Mouse (Mus musculus): Measurements from ENCODE around the gene Wwox. TPM values are rescaled to one million over a fixed set of nuclear protein-coding genes. Genes with fewer than 3 reads are reported as not detected.

The Wwox gene
- total and polyA plus RNA-seq, 3 experiments = 7.8 to 11.5 (median 9.1) TPM

DNA sequence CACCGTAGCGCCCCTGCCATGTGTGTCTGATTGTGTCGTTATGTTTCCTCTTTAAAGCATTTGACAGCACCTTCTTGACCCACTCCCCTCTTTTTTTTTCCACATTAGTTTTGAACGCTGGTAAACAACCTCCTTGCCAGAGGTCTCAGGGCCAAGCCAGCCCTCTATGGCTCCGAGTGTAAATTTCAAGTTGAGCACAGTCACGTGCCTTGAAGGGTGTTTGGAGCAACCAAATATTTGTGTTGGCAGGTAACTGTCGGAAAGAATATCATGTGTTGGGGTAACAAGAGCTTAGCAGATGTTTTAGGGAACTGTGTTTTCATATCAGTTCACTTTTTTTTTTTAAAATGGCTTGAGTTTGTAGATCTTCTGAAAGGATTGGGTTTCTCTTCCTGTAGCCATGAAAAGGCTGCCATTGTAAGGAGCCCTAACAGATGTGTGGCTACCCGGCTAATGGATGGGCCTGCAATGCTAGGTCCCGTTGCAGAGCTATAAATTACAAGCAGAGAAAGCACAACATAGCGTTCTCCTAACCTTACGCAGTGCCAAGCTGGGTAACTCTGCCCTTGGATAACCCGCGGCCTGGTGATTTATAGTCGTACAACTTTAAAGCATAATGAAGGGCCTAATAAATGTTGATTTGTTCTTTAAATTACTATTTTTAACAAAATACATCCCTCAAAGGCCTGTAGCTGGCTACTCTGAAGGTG is 277.2 kb downstream of the Wwox start:
- no peaks in the 10 kb centered on the region for H3K4me1 ChIP-seq (ENCODE audit: control insufficient read depth in 1 of 2, insufficient read depth in 2 of 2)
- no peak overlapping the region for H3K4me3 ChIP-seq (replicated peaks in 1 of 3; ENCODE audit: low read depth in 2 of 3, low read length in 2 of 3, poor library complexity in 1 of 3)
- TF ChIP-seq NELFE (IDR thresholded peaks at IDR 0.05; ENCODE audit: low read depth, low read length) (no peak), ELF1 (IDR thresholded peaks at IDR 0.05; ENCODE audit: low read depth, low read length) (no peak), ZKSCAN1 (IDR thresholded peaks at IDR 0.05; ENCODE audit: borderline replicate concordance, low read depth, low read length) (no peak)
- dilution Hi-C loops (cut with MboI; ENCODE audit: extremely low pct_ligation_motif_present, extremely low pct_unique_long_range_greater_than_20kb, low sequenced_read_pairs) (no loop called here), in situ Hi-C loops (cut with MboI; ENCODE audit: low pct_ligation_motif_present, low pct_unique_long_range_greater_than_20kb, low sequenced_read_pairs) (no loop called here)
- peaks cover 0 to 5% of the 10 kb centered on the region in 2 experiments for H3K36me3 ChIP-seq (replicated peaks in 1 of 2; ENCODE audit: control insufficient read depth in 1 of 2, insufficient read depth in 1 of 2, low read length in 1 of 2)
- H3K9me3 ChIP-seq (replicated peaks; ENCODE audit: low read length) = no peaks in the 10 kb centered on the region
- no peak overlapping the region for H3K4me2 ChIP-seq (ENCODE audit: insufficient read depth, low read depth, poor library complexity, severe bottlenecking)
- no peak overlapping the region for H3K9ac ChIP-seq (ENCODE audit: insufficient read depth, low read depth)
- H3K27ac ChIP-seq (ENCODE audit: insufficient read depth, low read depth) = no peak overlapping the region
- DNase-seq (ENCODE audit: extremely low read depth) = no peak
- no peaks in the 10 kb centered on the region for H3K79me2 ChIP-seq (replicated peaks; ENCODE audit: control insufficient read depth, extremely low read depth, insufficient read depth, poor library complexity, severe bottlenecking)
- H3K27me3 ChIP-seq (replicated peaks) = no peaks in the 10 kb centered on the region

DNA sequence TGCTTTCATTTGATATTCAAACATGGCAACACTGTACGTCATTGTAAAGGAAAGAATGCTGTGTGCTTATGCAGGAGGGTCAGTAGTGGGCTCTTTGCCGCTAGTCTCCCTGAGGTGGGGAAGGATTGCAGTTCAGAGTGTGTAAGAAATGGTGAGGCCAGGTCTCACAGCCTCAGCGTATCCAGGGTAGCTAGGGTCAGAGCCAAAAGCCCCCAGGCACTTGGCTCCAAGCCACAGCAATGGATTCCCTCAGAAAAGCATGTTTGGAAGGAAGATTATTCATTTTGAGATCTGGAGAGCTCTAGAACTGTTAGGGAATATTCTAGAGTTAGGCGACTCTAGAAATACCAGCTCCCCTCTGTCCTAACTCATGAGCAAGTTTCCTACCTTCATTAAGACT is 279.4 kb downstream of the Wwox start:
- no peak overlapping the region for H3K9ac ChIP-seq (ENCODE audit: insufficient read depth, low read depth)
- in situ Hi-C loops (cut with MboI; ENCODE audit: low pct_ligation_motif_present, low pct_unique_long_range_greater_than_20kb, low sequenced_read_pairs) = no loop called here
- H3K4me2 ChIP-seq (ENCODE audit: insufficient read depth, low read depth, poor library complexity, severe bottlenecking) = no peak overlapping the region
- no peak for DNase-seq (ENCODE audit: extremely low read depth)
- no peak overlapping the region for H3K4me3 ChIP-seq (replicated peaks in 1 of 3; ENCODE audit: low read depth in 2 of 3, low read length in 2 of 3, poor library complexity in 1 of 3)
- dilution Hi-C loops (cut with MboI; ENCODE audit: extremely low pct_ligation_motif_present, extremely low pct_unique_long_range_greater_than_20kb, low sequenced_read_pairs) = no loop called here
- TF ChIP-seq UBTF (IDR thresholded peaks at IDR 0.05; ENCODE audit: low read depth, low read length) (no peak), CHD2 (IDR thresholded peaks at IDR 0.05; ENCODE audit: low read length) (no peak), MAZ (IDR thresholded peaks at IDR 0.05; ENCODE audit: low read depth, low read length) (no peak), CTCF (conservative IDR thresholded peaks at IDR 0.05 in 1 of 2, IDR thresholded peaks at IDR 0.05 in 1 of 2; ENCODE audit: low read depth in 2 of 2, low read length in 2 of 2) (no peak), PAX5 (IDR thresholded peaks at IDR 0.05; ENCODE audit: low read length) (no peak), IRF4 (IDR thresholded peaks at IDR 0.05; ENCODE audit: low read depth, low read length) (no peak), E2F4 (IDR thresholded peaks at IDR 0.05; ENCODE audit: insufficient replicate concordance, low read depth, low read length) (no peak), POLR2A (IDR thresholded peaks at IDR 0.05; ENCODE audit: low read depth, low read length) (no peak), GABPA (IDR thresholded peaks at IDR 0.05; ENCODE audit: insufficient replicate concordance, low read depth, low read length) (no peak), ZC3H11A (IDR thresholded peaks at IDR 0.05; ENCODE audit: low read depth, low read length) (no peak)
- no peaks in the 10 kb centered on the region for H3K79me2 ChIP-seq (replicated peaks; ENCODE audit: control insufficient read depth, extremely low read depth, insufficient read depth, poor library complexity, severe bottlenecking)
- no peak overlapping the region for H3K27ac ChIP-seq (ENCODE audit: insufficient read depth, low read depth)
- no peaks in the 10 kb centered on the region for H3K9me3 ChIP-seq (replicated peaks; ENCODE audit: low read length)
- H3K36me3 ChIP-seq (replicated peaks in 1 of 2; ENCODE audit: control insufficient read depth in 1 of 2, insufficient read depth in 1 of 2, low read length in 1 of 2) = no peaks in the 10 kb centered on the region
- H3K27me3 ChIP-seq (replicated peaks) = no peaks in the 10 kb centered on the region
- no peaks in the 10 kb centered on the region for H3K4me1 ChIP-seq (ENCODE audit: control insufficient read depth in 1 of 2, insufficient read depth in 2 of 2)

DNA sequence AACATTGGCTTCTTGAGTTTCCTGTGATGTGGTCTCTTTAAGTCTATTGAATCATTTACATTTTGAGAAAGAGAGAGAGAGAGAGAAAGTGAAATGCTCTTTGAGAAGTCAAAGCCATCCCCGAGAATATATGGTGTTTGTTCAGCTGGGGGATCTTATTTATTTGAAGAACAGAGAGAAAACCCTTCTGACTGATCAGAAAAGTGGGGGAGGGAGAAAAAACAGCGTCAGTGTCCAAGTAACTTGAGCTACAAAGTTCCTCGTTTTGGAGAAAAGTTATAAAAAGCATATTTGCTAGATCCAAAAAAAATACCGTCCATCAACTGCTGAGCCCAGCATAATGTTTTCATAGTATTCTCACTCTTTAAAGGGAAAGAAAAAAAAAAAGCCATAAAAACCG is 283.2 kb downstream of the Wwox start:
- H3K79me2 ChIP-seq (replicated peaks; ENCODE audit: control insufficient read depth, extremely low read depth, insufficient read depth, poor library complexity, severe bottlenecking) = no peaks in the 10 kb centered on the region
- no peak overlapping the region for H3K27ac ChIP-seq (ENCODE audit: insufficient read depth, low read depth)
- H3K9ac ChIP-seq (ENCODE audit: insufficient read depth, low read depth) = no peak overlapping the region
- no peak overlapping the region for H3K4me2 ChIP-seq (ENCODE audit: insufficient read depth, low read depth, poor library complexity, severe bottlenecking)
- dilution Hi-C loops (cut with MboI; ENCODE audit: extremely low pct_ligation_motif_present, extremely low pct_unique_long_range_greater_than_20kb, low sequenced_read_pairs) (no loop called here), in situ Hi-C loops (cut with MboI; ENCODE audit: low pct_ligation_motif_present, low pct_unique_long_range_greater_than_20kb, low sequenced_read_pairs) (no loop called here)
- H3K36me3 ChIP-seq (replicated peaks in 1 of 2; ENCODE audit: control insufficient read depth in 1 of 2, insufficient read depth in 1 of 2, low read length in 1 of 2) = no peaks in the 10 kb centered on the region
- no peaks in the 10 kb centered on the region for H3K4me1 ChIP-seq (ENCODE audit: control insufficient read depth in 1 of 2, insufficient read depth in 2 of 2)
- H3K9me3 ChIP-seq (replicated peaks; ENCODE audit: low read length) = no peaks in the 10 kb centered on the region
- DNase-seq (ENCODE audit: extremely low read depth) = no peak
- no peaks in the 10 kb centered on the region for H3K27me3 ChIP-seq (replicated peaks)
- H3K4me3 ChIP-seq (replicated peaks in 1 of 3; ENCODE audit: low read depth in 2 of 3, low read length in 2 of 3, poor library complexity in 1 of 3) = no peak overlapping the region
- no peak for TF ChIP-seq JUN (IDR thresholded peaks at IDR 0.05; ENCODE audit: insufficient read depth, low read depth, low read length)
- TF ChIP-seq ELF1 (IDR thresholded peaks at IDR 0.05; ENCODE audit: low read depth, low read length) = no peak
- no peak for TF ChIP-seq MEF2A (IDR thresholded peaks at IDR 0.05; ENCODE audit: borderline replicate concordance, low read depth, low read length)
- TF ChIP-seq SIN3A (IDR thresholded peaks at IDR 0.05; ENCODE audit: low read length) = no peak
- no peak for TF ChIP-seq ZNF384 (IDR thresholded peaks at IDR 0.05; ENCODE audit: low read depth, low read length)
- TF ChIP-seq HCFC1 (IDR thresholded peaks at IDR 0.05; ENCODE audit: low read depth, low read length) = no peak
- TF ChIP-seq MXI1 (IDR thresholded peaks at IDR 0.05; ENCODE audit: low read depth, low read length) = no peak
